ENCODE assay signal across 8 mouse cellular contexts in the genomic region with DNA sequence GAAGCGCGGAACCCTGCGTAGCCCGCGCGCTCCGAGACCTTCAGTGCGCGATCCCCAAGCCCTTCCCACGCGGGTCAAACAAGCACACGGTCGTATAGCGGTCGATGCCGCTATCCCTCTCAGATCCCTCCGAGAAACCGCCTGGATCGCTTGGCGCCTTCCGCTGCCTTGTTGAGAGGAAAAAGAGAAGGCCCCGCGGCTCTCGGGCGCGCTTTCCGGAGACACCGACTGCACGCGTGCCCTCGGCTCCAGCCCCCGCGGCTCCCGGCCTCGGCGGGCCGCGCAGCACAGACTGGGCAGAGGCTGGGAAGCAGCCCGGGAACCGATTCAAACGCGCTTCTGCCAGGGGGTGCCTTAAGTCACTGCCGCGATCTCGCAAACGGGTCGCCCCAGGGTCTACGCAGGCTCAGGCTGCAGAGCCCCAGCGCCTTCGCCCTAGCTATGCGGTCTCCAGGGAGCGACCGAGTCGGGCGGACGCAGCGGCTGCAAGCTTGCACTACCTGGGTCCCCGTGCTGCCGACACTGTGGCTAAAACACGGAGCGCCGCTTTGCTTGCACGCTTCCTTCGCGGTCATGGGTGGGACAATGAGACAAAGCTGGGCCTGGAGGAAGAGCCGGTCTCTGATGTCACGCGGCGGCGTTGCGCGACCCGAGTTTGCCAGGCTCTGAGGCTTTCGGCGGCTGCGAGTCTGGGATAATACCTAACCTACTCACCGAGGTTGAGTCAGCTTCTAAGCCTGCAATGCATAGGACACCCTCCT.
DNase-seq lines count a peak whose midpoint lies in the region; ATAC-seq and TF ChIP-seq lines count a peak whose summit lies in the region.

No protein-coding gene starts in this region.

- under 1% methylated on average over 76 of the region's 77 CpGs for WGBS in kidney, postnatal 0 days
- under 1% methylated on average over 77 of the region's 77 CpGs for WGBS in hindbrain, embryonic 13.5 days
- under 1% methylated on average over 75 of the region's 77 CpGs for WGBS in limb, embryonic 15.5 days

- no peak overlapping the region for H3K27ac ChIP-seq in kidney, postnatal 0 days
- H3K27ac ChIP-seq in hindbrain, embryonic 13.5 days, result peak overlapping the region; percentile 44; the same call in 1 of the 2 replicates
- H3K27ac ChIP-seq in limb, embryonic 15.5 days, result no peak overlapping the region

- peak overlapping the region; percentile 49 for H3K4me3 ChIP-seq in kidney, postnatal 0 days (replicated peaks; ENCODE audit: low read depth, low read length)
- H3K4me3 ChIP-seq in hindbrain, embryonic 13.5 days, result peak overlapping the region; percentile 68
- H3K4me3 ChIP-seq in limb, embryonic 15.5 days, result peak overlapping the region; percentile 53

- peak overlapping the region; percentile 91 for H3K4me2 ChIP-seq in kidney, postnatal 0 days (ENCODE audit: low read length)
- H3K4me2 ChIP-seq in hindbrain, embryonic 13.5 days, result peak overlapping the region; percentile 92
- H3K4me2 ChIP-seq in limb, embryonic 15.5 days, result peak overlapping the region; percentile 99

- H3K9me3 ChIP-seq in kidney, postnatal 0 days (replicated peaks; ENCODE audit: low read length), result no peaks in the 10 kb centered on the region
- no peaks in the 10 kb centered on the region for H3K9me3 ChIP-seq in hindbrain, embryonic 13.5 days
- H3K9me3 ChIP-seq in limb, embryonic 15.5 days, result no peaks in the 10 kb centered on the region

- no peaks in the 10 kb centered on the region for H3K36me3 ChIP-seq in kidney, postnatal 0 days (ENCODE audit: insufficient read depth, low read length)
- H3K36me3 ChIP-seq in hindbrain, embryonic 13.5 days, result no peaks in the 10 kb centered on the region
- no peaks in the 10 kb centered on the region for H3K36me3 ChIP-seq in limb, embryonic 15.5 days

- peak; percentile 52 for ATAC-seq in kidney, postnatal 0 days (replicated peaks; ENCODE audit: low FRiP score, low read depth)
- ATAC-seq in hindbrain, embryonic 13.5 days (ENCODE audit: low FRiP score), result peak; percentile 89
- ATAC-seq in limb, embryonic 15.5 days (ENCODE audit: insufficient number of reproducible peaks, low FRiP score, low TSS enrichment, low read depth), result no peak

- TF ChIP-seq CTCF in kidney, postnatal 0 days (IDR thresholded peaks at IDR 0.05; ENCODE audit: low read depth), result no peak

- peaks cover 21% of the 10 kb centered on the region for H3K27me3 ChIP-seq in kidney, postnatal 0 days (ENCODE audit: insufficient read depth, low read length)
- peaks cover 59% of the 10 kb centered on the region for H3K27me3 ChIP-seq in hindbrain, embryonic 13.5 days
- peaks cover 38% of the 10 kb centered on the region for H3K27me3 ChIP-seq in limb, embryonic 15.5 days

- DNase-seq in kidney, postnatal 0 days (ENCODE audit: low spot score), result peak; percentile 7
- no peak for DNase-seq in kidney, postnatal 25 days
- DNase-seq in embryo, embryonic 10.5 days (ENCODE audit: low spot score), result peak; percentile 65
- peak; percentile 48 to 59 for DNase-seq in right cerebral cortex, adult 2 months (ENCODE audit: low spot score in 2 of 2)
- no peak for DNase-seq in urinary bladder, adult 18-20 months (ENCODE audit: low spot score in 2 of 2)
- no peak for DNase-seq in thymus, postnatal 14 days

- no peaks in the 10 kb centered on the region for H3K4me1 ChIP-seq in kidney, postnatal 0 days (replicated peaks; ENCODE audit: insufficient read depth, low read length)
- peaks cover 17% of the 10 kb centered on the region for H3K4me1 ChIP-seq in hindbrain, embryonic 13.5 days (replicated peaks)
- peaks cover 16% of the 10 kb centered on the region for H3K4me1 ChIP-seq in limb, embryonic 15.5 days

- H3K9ac ChIP-seq in kidney, postnatal 0 days (ENCODE audit: low read depth, low read length), result no peak overlapping the region
- H3K9ac ChIP-seq in hindbrain, embryonic 13.5 days, result peak overlapping the region; percentile 83
- peak overlapping the region; percentile 31 for H3K9ac ChIP-seq in limb, embryonic 15.5 days

Comparison
In these comparisons a context has a peak if more than half of its experiments do, and no peak if none do; other contexts are left out.
1. DNase-seq: peak in kidney, postnatal 0 days (single experiment), embryo, embryonic 10.5 days (single experiment) and right cerebral cortex, adult 2 months (2 of 2); none in kidney, postnatal 25 days (0 of 2), urinary bladder, adult 18-20 months (0 of 2) and thymus, postnatal 14 days (single experiment).
2. Peak in every context shown above with its lines, with median percentiles within 50 percentile points of each other: H3K4me2 ChIP-seq and H3K4me3 ChIP-seq.